Mouse (Mus musculus): Measurements from ENCODE around the gene Nkx2-3. TPM values are rescaled to one million over a fixed set of nuclear protein-coding genes. Genes with fewer than 3 reads are reported as not detected.

Nkx2-3 gene
- total RNA-seq (2023): not detected

DNA sequence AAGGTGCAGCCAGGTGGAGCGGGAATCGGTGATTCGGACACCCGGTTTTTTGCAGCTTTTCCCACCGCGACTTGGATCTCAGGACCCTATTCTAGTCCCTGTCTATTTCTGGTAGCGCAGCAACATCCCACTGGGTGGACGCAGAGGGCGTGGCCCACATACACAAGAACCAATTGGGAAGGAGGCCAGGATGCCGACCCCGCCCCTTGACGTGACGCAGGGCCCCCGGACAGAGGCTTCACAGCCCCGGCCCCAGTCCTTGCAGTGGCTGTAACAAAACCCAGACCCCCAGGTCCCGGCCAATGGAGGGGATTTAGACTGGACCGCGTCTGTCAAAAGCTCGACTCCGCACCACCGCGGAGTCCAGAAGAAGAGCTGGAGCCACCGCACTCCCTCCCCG lies at the start of gene Nkx2-3:
TSS of gene Nkx2-3 (plus strand) at position 275 of the 400 bp plus-strand sequence.

Other genes starting within 250 kb of the Nkx2-3 start
- not detected for gene Hpse2, start 224.0 kb upstream of the Nkx2-3 start, total RNA-seq (2023)
- gene Cnnm1, start 171.9 kb upstream of the Nkx2-3 start, total RNA-seq (2023): not detected
- 56.5 TPM for gene Got1, start 87.7 kb upstream of the Nkx2-3 start, total RNA-seq (2023)
- gene Slc25a28, start 62.6 kb downstream of the Nkx2-3 start, total RNA-seq (2023): 49.7 TPM
- 8.6 TPM for gene Entpd7, start 77.3 kb downstream of the Nkx2-3 start, total RNA-seq (2023)
- gene Cutc, start 140.7 kb downstream of the Nkx2-3 start, total RNA-seq (2023): 7.2 TPM
- 13.2 TPM for gene Cox15, start 140.7 kb downstream of the Nkx2-3 start, total RNA-seq (2023)
- gene Abcc2, start 169.9 kb downstream of the Nkx2-3 start, total RNA-seq (2023): not detected

Measured in CD8-positive naive resting alpha-beta T cell, adult 57 days (primary cell).